Mouse (Mus musculus) embryonic stem cell, embryonic (primary cell): ENCODE results near the gene N4bp1.

Source experiments
- CTCF ChIA-PET, 4 experiments: fragments of 300-600 bp in 2 of 4; fragments of 350-600 bp in 2 of 4; sonication (Branson Sonifier 250); formaldehyde crosslinking; loops; one replicate each; lab custom pipeline; 2022; ENCODE audit warnings: inconsistent platforms in 2 of 4; lab: Charles Lee
- POLR2A ChIA-PET, 4 experiments: fragments of 300-600 bp in 2 of 4; fragments of 350-600 bp in 2 of 4; sonication (Branson Sonifier 250); formaldehyde crosslinking; loops; one replicate each; lab custom pipeline; 2022; ENCODE audit warnings: antibody characterized with exemption in 4 of 4, inconsistent platforms in 1 of 4; lab: Charles Lee

N4bp1 gene

GRCm38 (mm10) chr8:86884489-86885463 lies at the start of gene N4bp1:
N4bp1 (minus strand) TSS chr8:86885258.
- POLR2A ChIA-PET: interaction anchor here (0.6 to 5.9 kb wide), 22 partner anchors 8 to 139 kb away, joined by 3 to 92 read pairs (median 8); partner anchors contain the start of genes Gm10638 (in 1 of the 4) and Siah1a (in 1 of the 4)
- CTCF ChIA-PET: interaction anchor here in 1 of 4 experiments (1.5 kb wide), 1 partner anchor 24 kb away, joined by 3 read pairs; no protein-coding TSS in a partner anchor

DNA sequence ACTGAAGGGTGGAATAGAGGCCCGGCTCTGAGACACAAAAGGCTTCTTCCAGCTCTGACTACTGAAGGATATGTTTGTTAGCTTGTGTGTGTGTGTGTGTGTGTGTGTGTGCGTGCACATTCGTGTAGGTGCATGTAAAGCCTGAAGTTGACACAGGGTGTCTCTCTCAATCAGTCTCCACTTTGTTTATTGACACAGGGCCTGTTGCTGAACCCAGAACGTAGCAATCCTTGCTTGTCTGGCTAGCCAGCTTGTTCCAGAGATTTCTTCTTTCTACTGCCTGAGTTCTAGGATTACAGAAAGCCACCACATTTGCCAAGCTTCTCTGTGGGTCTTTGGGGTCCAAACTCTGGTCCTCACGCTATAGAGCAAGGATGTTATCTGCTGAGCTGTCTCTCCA lies 49.8 kb upstream of the N4bp1 start:
- POLR2A ChIA-PET: interaction anchor here in 1 of 4 experiments (0.9 kb wide), 1 partner anchor 600 kb away, joined by 3 read pairs; no protein-coding TSS in a partner anchor

DNA sequence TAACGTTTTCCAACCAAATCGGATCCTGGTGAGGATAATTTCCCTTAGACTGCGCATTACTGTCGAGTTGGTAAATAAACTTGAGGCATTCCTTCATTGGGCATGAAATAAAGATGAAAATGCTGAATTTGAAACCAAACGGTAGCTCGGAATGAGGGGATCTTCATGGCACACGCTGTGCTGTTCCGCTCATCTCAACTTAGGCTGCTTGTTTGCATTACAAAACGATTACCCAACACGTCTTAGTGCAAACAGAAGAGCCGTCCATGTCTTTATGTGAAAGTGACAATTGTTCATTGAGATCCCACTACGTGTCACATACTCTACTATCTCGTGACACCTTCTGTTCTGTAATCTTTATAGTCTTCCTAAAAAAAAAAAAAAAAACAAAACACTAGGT lies 49.3 kb upstream of the N4bp1 start:
- POLR2A ChIA-PET: interaction anchor here in 1 of 4 experiments (0.9 kb wide), 1 partner anchor 600 kb away, joined by 3 read pairs; no protein-coding TSS in a partner anchor
- CTCF ChIA-PET: interaction anchor here in 2 of 4 experiments (0.7 to 1.4 kb wide), 3 partner anchors 377 to 602 kb away, joined by 3 to 5 read pairs (median 3); no protein-coding TSS in a partner anchor

More for the DNA sequence above, 49.8 kb upstream of the N4bp1 start:
- CTCF ChIA-PET: interaction anchor here in 2 of 4 experiments (0.7 to 1.4 kb wide), 3 partner anchors 378 to 602 kb away, joined by 3 to 5 read pairs (median 3); no protein-coding TSS in a partner anchor

- ChIA-PET CTCF (interaction anchor here in 1 of 4 experiments (0.6 kb wide), 1 partner anchor 603 kb away, joined by 3 read pairs; no protein-coding TSS in a partner anchor), POLR2A (no interaction called here)
Observed at GRCm38 (mm10) chr8:86933898-86934297, 48.8 kb upstream of the N4bp1 start.

DNA sequence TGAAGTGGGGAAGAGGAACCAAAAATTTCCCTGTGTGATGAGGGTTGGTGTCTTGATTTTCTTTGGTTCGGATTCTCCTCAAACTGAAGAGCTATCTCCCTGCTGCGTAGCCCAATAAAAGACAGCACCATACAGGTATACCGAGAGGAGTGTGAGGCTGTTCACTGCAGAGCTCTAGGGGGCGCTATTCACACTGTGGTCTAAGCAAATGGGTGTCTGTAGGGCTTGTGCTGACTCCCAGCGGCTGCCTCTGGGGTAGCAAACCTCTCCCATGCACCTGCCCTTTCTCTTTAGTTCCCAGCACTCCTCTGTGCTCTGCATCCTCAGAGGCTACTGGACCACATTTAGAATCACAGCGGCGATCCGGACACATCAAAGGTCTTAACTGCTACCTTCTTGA lies 41.2 kb upstream of the N4bp1 start:
- ChIA-PET CTCF (interaction anchor here in 3 of 4 experiments (0.5 to 1.9 kb wide), 14 partner anchors 10 to 1227 kb away, joined by 3 to 11 read pairs (median 3); no protein-coding TSS in a partner anchor), POLR2A (no interaction called here)

DNA sequence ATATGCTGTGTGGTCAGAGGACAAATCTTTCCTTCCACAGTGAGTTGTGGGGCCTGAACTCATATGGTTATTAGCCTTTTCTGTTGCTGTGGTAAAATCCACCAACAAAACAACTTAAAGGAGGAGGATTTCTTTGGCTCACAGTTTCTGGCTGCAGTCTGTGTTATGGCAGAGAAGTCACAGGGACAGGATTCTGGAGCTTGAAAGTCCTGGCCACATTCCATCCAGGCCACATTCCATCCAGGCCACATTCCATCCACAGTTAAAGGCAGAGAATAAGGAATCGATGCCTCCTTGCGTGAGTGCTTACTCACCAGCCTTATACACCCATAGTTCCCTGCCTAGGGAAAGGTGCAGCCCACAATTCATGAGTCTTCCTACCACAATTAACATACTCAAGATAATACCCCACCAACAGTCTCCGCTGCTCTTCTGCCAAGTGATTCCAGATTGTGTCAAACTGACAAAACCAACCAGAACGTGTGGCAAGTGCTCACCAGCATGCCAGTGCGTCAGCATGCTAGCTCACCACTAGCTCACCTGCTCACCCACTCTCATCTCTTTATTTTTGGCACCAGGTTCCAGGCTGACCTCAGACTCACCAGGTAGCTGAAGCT lies 38.3 kb upstream of the N4bp1 start:
- POLR2A ChIA-PET: interaction anchor here in 2 of 4 experiments (0.5 to 1.5 kb wide), 3 partner anchors 20 to 550 kb away, joined by 3 to 4 read pairs (median 4); no protein-coding TSS in a partner anchor
- CTCF ChIA-PET: no interaction called here

DNA sequence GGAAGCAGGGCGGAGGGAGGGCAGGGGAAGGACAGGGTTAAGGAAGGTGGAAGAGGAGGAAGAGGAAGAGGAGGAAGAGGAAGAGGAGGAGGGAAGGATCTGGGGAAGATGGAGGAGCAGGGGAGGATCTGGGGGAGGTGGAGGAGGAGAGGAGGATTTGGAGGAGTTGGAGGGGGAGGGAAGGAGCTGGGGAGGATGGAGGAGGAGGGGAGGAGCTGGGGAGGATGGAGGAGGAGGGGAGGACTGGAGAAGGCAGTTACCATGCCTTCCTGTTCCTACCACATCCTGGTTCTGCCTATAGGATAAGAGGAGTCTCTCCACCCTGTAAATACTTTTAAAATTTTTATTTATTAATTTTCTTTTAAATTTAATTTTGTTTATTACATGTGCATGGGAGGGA lies 37.6 kb upstream of the N4bp1 start:
- CTCF ChIA-PET: no interaction called here
- POLR2A ChIA-PET: interaction anchor here in 2 of 4 experiments (0.5 to 1.5 kb wide), 3 partner anchors 19 to 551 kb away, joined by 3 to 4 read pairs (median 4); no protein-coding TSS in a partner anchor

DNA sequence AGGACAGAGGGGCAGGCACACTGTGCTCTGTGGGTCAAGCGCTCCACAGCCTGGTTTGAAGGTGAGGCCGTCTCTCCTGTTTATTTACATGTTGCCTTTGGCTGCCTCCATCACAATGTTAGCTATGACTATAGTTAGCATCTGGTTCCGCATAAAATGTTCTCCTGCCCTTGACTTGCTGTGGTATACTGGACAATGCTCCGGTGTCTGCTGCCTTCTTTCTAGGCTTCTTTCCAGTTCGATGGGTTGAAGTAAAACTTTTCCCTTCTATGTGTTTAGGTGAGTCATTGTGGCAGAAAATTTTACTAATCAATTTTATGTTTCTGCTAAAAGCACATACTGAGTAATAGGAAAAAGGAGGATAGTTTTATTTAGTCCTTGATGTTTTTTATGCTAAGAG lies 37.1 kb upstream of the N4bp1 start:
- ChIA-PET CTCF (interaction anchor here in 1 of 4 experiments (0.6 kb wide), 1 partner anchor 50 kb away, joined by 3 read pairs; no protein-coding TSS in a partner anchor), POLR2A (no interaction called here)

DNA sequence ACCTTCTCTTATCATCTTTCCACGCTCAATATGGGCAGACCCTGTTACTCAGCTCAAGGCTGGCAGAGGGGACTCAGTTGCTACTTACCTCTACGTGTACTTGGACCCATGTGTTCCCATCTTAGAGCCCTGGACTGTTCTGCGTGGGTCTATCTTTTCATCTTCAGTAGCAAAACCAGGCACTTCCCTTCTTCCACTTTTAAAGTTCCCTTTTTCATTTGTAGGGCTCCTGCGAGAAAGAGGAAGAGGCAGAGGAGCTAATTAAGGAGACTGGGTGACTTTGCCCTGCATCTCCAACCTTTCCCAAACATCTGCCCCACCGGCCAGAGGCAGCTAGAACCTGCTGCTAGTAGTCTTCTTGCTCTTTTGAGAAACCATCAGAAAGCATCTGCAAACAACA lies 35.9 kb upstream of the N4bp1 start:
- ChIA-PET POLR2A (interaction anchor here in 1 of 4 experiments (1.4 to 1.5 kb wide), 2 partner anchors 16 to 18 kb away, joined by 3 to 4 read pairs; no protein-coding TSS in a partner anchor), CTCF (interaction anchor here in 2 of 4 experiments (1.4 to 2.3 kb wide), 3 partner anchors 12 to 335 kb away, joined by 5 to 6 read pairs (median 5); no protein-coding TSS in a partner anchor)

DNA sequence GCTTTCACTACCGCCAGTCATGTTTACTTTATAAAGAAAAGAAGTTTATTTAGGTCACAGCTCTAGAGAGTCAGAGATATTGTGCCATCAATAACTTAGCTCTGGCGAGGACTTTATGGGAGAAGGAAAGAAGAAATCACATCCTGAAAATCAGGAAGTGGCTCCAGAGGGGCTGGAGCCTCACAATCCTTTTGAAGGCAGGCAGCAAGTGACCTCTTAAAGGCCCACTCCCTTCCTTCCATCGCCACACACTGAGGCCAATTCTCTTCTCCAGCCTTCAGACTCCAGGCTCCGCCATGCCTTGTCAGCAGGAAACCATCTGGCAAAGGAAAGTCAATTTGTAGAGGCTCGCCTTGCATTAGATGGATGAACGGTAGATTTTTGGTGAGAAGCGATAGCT lies 35.4 kb upstream of the N4bp1 start:
- POLR2A ChIA-PET: interaction anchor here in 1 of 4 experiments (1.4 to 1.5 kb wide), 2 partner anchors 16 to 18 kb away, joined by 3 to 4 read pairs; no protein-coding TSS in a partner anchor
- CTCF ChIA-PET: interaction anchor here in 2 of 4 experiments (1.4 to 2.3 kb wide), 3 partner anchors 12 to 335 kb away, joined by 5 to 6 read pairs (median 5); no protein-coding TSS in a partner anchor

- POLR2A ChIA-PET: interaction anchor here in 1 of 4 experiments (1.4 to 1.5 kb wide), 2 partner anchors 15 to 17 kb away, joined by 3 to 4 read pairs; no protein-coding TSS in a partner anchor
- CTCF ChIA-PET: interaction anchor here in 2 of 4 experiments (1.4 to 2.3 kb wide), 3 partner anchors 11 to 334 kb away, joined by 5 to 6 read pairs (median 5); no protein-coding TSS in a partner anchor
Observed at GRCm38 (mm10) chr8:86920024-86920423, 35.0 kb upstream of the N4bp1 start.

DNA sequence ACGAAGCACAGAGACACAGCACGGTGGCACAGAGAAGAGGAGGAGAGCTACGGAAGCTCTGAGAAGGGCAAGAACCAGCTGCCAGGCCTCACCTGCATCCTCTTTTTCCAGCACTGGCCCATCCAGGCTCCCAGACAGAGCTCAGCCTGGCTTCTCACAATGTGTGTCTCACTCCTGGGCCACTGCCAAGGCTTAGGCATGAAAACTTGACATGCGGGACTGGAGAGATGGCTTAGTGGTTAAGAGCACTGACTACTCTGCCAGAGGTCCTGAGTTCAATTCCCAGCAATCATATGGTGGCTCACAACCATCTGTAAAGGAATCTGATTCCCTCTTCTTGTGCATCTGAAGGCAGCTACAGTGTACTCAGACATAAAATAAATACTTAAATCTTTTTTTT lies 34.2 kb upstream of the N4bp1 start:
- ChIA-PET POLR2A (interaction anchor here in 1 of 4 experiments (0.6 kb wide), 1 partner anchor 73 kb away, joined by 3 read pairs; no protein-coding TSS in a partner anchor), CTCF (interaction anchor here in 1 of 4 experiments (1.8 to 2.3 kb wide), 2 partner anchors 10 to 334 kb away, joined by 5 read pairs; no protein-coding TSS in a partner anchor)

DNA sequence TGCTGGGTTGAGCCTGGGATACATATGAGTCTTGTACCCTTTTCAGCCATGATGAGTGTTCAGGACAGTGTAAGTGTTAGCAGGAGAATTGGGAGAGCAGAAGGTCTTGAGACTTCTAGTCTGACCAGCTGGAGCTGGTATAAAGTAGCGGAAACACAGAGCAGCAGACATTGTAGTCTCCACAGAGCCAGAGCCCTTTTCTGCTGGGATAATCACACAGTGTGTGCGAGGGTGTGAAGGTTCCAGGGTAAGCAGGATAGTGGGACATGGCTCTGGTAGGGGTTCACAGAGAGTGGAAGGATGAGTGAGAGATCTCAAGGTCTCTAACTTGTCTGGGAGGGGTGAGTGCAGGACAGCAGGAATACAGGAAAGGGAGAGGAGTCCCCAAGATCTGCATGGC lies 33.0 kb upstream of the N4bp1 start:
- ChIA-PET CTCF (interaction anchor here in 1 of 4 experiments (0.7 kb wide), 1 partner anchor 20 kb away, joined by 4 read pairs; no protein-coding TSS in a partner anchor), POLR2A (no interaction called here)

- POLR2A ChIA-PET: no interaction called here
Observed at GRCm38 (mm10) chr8:86917689-86918088, 32.6 kb upstream of the N4bp1 start.

GRCm38 (mm10) chr8:86916369-86916768 lies 31.3 kb upstream of the N4bp1 start:
- POLR2A ChIA-PET: no interaction called here
- CTCF ChIA-PET: interaction anchor here in 2 of 4 experiments (0.8 to 1.1 kb wide), 2 partner anchors 10 to 262 kb away, joined by 3 to 4 read pairs; no protein-coding TSS in a partner anchor

More at GRCm38 (mm10) chr8:86917689-86918088, 32.6 kb upstream of the N4bp1 start:
- CTCF ChIA-PET: interaction anchor here in 1 of 4 experiments (0.7 kb wide), 1 partner anchor 20 kb away, joined by 4 read pairs; no protein-coding TSS in a partner anchor

- CTCF ChIA-PET: no interaction called here
- POLR2A ChIA-PET: interaction anchor here in 2 of 4 experiments (0.6 to 1.5 kb wide), 3 partner anchors 154 to 756 kb away, joined by 3 to 5 read pairs (median 3); no protein-coding TSS in a partner anchor
Observed at GRCm38 (mm10) chr8:86911136-86911535, 26.1 kb upstream of the N4bp1 start.

DNA sequence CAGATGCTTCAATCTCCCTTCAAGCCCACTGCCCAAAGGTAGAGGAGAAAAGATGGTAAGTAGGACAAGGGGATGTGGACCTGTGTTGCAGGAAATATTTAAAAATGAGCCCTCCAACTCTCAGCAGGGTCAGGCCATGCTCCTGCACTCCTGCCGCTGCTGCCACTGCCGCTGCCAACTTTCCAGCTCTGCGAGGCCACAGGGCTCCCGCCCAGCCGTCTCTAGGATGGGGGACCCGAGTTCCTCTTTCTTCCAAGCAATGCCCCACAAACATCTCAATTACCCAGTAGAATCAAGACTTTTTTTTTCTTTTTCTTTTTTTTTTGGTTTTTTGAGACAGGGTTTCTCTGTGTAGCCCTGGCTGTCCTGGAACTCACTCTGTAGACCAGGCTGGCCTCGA lies 25.2 kb upstream of the N4bp1 start:
- CTCF ChIA-PET: interaction anchor here in 3 of 4 experiments (0.6 to 2.6 kb wide), 4 partner anchors 309 to 638 kb away, joined by 3 to 35 read pairs (median 3); no protein-coding TSS in a partner anchor

More for the DNA sequence above, 25.2 kb upstream of the N4bp1 start:
- POLR2A ChIA-PET: no interaction called here
